Mouse (Mus musculus): ENCODE measurements around the gene Nacc1. TPM values are rescaled to one million over a fixed set of nuclear protein-coding genes. Genes with fewer than 3 reads are reported as not detected.

Gene Nacc1
- total RNA-seq, 2 experiments from 2014 or later: 95.5 to 96.8 TPM

DNA sequence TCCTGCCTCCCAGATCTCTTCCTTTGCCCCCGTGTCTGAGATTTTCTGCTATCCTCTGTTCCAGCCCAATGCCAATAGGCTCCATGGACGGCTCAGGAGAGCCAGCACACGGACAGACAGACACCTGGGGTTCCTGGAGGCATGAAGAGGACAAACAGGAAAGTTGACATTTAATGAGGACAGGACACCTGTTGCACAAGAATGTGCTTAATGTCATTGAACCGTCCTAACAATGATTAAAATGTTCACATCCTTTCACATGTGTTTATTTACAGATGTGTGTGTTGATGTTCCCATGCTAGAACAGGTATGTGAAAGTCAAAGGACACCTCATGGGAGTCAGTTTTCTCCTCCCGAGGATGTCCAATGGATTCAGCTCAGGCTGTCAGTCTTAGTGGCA, 44.6 kb downstream of the Nacc1 start:
- intact Hi-C loops (cut with DNase I): no loop called here
- Histone ChIP-seq H3K4me3 (no peak overlapping the region), H3K27ac (no peak overlapping the region)
- DNase-seq (ENCODE audit: extremely low spot score in 1 of 2, low spot score in 2 of 2): no peak
- TF ChIP-seq CTCF (IDR thresholded peaks at IDR 0.05): no peak

DNA sequence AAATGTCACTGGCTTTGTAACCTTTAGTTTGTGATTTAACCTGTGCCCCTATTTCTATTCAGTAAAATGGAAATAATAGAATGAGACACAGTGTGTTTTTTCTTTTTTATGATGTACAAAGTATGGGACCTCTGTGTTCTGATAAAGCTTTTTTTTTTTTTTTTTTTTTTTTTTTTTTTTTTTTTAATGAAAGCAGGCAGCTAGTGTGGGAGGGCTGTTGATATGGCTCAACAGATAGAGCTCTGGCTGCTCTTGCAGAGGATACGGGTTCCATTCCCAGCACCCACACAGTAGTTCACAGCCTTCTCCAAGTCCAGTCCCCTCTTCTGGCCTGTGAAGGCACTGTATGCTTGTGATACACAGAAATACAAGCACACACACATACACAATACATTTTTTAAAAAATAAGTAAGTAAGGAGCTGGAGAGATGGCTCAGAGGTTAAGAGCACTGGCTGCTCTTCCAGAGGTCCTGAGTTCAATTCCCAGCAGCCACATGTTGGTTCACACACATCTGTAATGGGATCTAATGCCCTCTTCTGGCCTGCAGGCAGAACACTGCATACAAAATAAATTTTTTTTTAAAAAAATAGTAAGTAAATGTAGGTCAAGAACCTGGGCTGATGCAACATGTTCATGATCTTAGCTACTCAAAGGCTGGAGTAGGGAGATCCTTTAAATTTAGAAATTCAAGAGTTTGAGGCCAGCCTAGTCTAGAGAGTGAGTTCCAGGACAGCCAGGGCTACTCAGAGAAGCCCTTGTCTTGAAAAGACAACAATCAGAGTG, 45.9 kb downstream of the Nacc1 start:
- no peak for DNase-seq (ENCODE audit: extremely low spot score in 1 of 2, low spot score in 2 of 2)
- TF ChIP-seq CTCF (IDR thresholded peaks at IDR 0.05): peak; percentile 9
- intact Hi-C loops (cut with DNase I): no loop called here
- Histone ChIP-seq H3K4me3 (no peak overlapping the region), H3K27ac (no peak overlapping the region)

GRCm38 (mm10) chr8:84640617-84641294, 46.9 kb downstream of the Nacc1 start:
- no peak overlapping the region for H3K27ac ChIP-seq
- no peak for TF ChIP-seq CTCF (IDR thresholded peaks at IDR 0.05)
- intact Hi-C loops (cut with DNase I): no loop called here
- DNase-seq (ENCODE audit: extremely low spot score in 1 of 2, low spot score in 2 of 2): no peak
- H3K4me3 ChIP-seq: no peak overlapping the region

DNA sequence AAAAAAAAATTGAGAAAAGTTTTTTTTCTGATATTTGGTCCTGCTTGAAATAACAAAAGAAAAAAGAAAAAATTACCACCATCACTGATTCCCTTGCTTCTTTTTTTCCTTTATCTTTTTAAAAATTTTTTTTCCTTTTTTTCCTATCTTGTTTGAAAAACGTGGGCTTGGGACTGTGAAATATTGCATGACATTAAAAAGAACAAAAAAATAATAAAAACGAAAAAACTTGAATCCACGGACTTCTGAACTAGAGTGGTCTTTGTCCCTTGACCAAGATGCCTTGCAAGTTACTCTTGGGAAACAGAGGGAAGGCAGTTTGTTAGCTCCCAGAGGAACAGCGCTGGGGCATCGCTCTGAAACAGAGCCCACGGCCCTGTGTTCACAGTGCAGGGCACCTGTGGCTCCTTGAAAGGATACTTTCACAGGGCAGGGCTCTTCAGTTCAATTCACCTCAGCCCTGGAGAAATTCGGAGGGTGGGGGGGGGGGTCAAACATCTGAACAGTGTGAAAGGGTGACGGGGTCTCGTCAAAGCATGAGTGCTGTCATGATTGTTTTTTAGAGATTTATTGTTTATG, 47.6 kb downstream of the Nacc1 start:
- TF ChIP-seq CTCF (IDR thresholded peaks at IDR 0.05): no peak
- intact Hi-C loops (cut with DNase I): no loop called here
- Histone ChIP-seq H3K27ac (no peak overlapping the region; the same call in 1 of the 2 replicates), H3K4me3 (peak overlapping the region; percentile 50)
- DNase-seq (ENCODE audit: extremely low spot score in 1 of 2, low spot score in 2 of 2): no peak

GRCm38 (mm10) chr8:84639162-84640009, 48.3 kb downstream of the Nacc1 start:
- peak; percentile 94 to 96 for DNase-seq (ENCODE audit: extremely low spot score in 1 of 2, low spot score in 2 of 2)
- Histone ChIP-seq H3K4me3 (peak overlapping the region; percentile 50), H3K27ac (peak overlapping the region; percentile 75)
- intact Hi-C loops (cut with DNase I): loop anchor here (2.0 kb wide), 2 partner anchors 23 to 173 kb away; partner anchors contain the start of gene Ier2
- peak; percentile 61 for TF ChIP-seq CTCF (IDR thresholded peaks at IDR 0.05)

GRCm38 (mm10) chr8:84638555-84639161, 49.0 kb downstream of the Nacc1 start:
- Histone ChIP-seq H3K4me3 (peak overlapping the region; percentile 48), H3K27ac (peak overlapping the region; percentile 75)
- no peak for DNase-seq (ENCODE audit: extremely low spot score in 1 of 2, low spot score in 2 of 2)
- intact Hi-C loops (cut with DNase I): loop anchor here (2.0 kb wide), 2 partner anchors 24 to 174 kb away; partner anchors contain the start of gene Ier2
- TF ChIP-seq CTCF (IDR thresholded peaks at IDR 0.05): no peak

GRCm38 (mm10) chr8:84637946-84638554, 49.6 kb downstream of the Nacc1 start:
- no peak overlapping the region; the same call in 1 of the 2 replicates for H3K27ac ChIP-seq
- no peak overlapping the region; the same call in 1 of the 2 replicates for H3K4me3 ChIP-seq
- no peak for TF ChIP-seq CTCF (IDR thresholded peaks at IDR 0.05)
- intact Hi-C loops (cut with DNase I): loop anchor here (2.0 kb wide), 2 partner anchors 25 to 175 kb away; partner anchors contain the start of gene Ier2
- no peak for DNase-seq (ENCODE audit: extremely low spot score in 1 of 2, low spot score in 2 of 2)

DNA sequence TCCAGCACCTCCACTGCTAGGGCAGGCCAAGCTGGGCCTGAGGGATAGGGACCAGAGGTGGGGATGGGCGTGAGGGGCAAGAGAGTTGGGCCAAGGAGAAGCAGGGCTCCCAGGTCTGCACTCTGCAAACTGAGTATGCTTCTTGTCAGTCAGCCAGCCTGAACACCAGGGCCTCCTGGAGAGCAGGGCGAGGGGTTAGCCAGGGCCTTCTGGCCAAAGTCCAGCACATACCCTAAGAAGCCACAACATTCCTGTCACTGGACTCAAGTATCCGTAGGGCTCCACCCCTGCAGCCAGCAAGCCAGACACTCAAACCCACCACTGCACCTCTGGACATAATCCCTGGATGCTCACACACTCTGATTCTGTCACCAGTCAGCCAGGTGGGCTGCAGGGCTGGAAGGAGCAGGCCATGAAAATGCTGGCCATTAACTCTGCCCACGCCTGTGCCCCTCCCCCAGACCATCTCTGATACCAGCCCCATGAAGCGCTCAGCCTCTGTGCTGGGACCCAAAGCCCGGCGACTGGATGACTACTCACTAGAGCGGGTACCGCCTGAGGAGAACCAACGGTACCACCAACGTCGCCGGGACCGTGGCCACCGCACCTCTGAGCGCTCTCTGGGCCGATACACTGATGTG, 51.5 kb downstream of the Nacc1 start:
- TF ChIP-seq CTCF (IDR thresholded peaks at IDR 0.05): no peak
- 0 out of 2 replicates have a peak overlapping the region, but pooled peaks have one; percentile 66 for H3K27ac ChIP-seq
- no peak for DNase-seq (ENCODE audit: extremely low spot score in 1 of 2, low spot score in 2 of 2)
- intact Hi-C loops (cut with DNase I): no loop called here
- no peak overlapping the region for H3K4me3 ChIP-seq

DNA sequence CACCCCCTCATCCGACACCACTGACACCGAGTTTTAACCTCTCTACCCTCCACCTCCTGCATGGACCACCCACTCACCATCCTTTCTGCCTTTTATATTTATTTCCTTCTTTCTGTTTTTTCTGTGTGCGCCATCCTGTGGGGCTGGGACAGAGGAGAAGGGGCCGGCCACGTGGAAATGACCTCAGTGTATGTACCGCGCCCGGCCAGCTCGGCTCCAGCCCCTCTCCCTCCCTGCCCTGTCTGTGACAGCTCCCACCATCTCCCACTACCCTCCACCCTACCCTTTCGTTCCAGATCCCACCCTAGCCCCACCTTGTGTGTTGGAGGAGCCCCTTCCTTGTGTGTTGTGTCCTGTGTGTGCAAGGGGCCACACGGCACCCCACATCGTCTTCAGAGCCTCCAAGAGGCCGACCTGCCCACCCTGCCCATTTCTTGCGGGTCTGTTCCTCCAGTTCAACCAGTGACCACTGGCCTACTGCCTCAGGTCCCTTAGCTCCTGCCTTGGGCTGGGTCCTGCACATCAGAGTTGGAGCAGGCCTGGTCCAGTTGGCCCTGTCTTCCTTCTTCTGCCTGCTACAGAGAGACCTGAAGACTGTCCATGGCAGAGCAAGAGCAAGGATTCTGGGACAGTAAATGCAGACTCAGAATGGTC, 52.1 kb downstream of the Nacc1 start:
- TF ChIP-seq CTCF (IDR thresholded peaks at IDR 0.05): no peak
- peak overlapping the region; percentile 66 for H3K27ac ChIP-seq

GRCm38 (mm10) chr8:84634849-84635304, 52.8 kb downstream of the Nacc1 start:
- no peak for DNase-seq (ENCODE audit: extremely low spot score in 1 of 2, low spot score in 2 of 2)
- intact Hi-C loops (cut with DNase I): no loop called here
- TF ChIP-seq CTCF (IDR thresholded peaks at IDR 0.05): no peak
- H3K27ac ChIP-seq: peak overlapping the region; percentile 66
- no peak overlapping the region for H3K4me3 ChIP-seq

More for the DNA sequence above, 52.1 kb downstream of the Nacc1 start:
- DNase-seq (ENCODE audit: extremely low spot score in 1 of 2, low spot score in 2 of 2): no peak
- intact Hi-C loops (cut with DNase I): no loop called here
- H3K4me3 ChIP-seq: no peak overlapping the region
